8 mouse cellular contexts compared by ENCODE assay signal in the genomic region with DNA sequence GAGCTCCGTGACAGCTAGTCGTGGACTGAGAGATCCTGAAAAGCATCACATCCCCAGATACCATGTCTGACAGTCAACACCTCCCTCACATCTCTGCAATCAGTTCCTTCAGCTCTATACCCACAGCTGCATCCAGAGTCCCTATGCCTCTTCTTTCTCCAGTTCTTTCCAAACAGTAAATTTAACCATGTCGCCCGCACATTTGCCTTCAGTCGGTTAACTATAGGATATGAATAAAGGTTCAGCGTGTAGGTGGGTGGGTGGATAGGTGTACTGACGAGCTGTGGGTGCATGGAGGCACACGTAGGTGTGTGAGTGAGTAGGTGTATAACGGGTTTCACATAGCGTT. TPM values are rescaled to one million over a fixed set of nuclear protein-coding genes. Genes with fewer than 3 reads are reported as not detected.
DNase-seq lines count a peak whose midpoint lies in the region; ATAC-seq and TF ChIP-seq lines count a peak whose summit lies in the region.

No protein-coding gene starts in this region.

- H3K4me2 ChIP-seq in kidney, postnatal 0 days (ENCODE audit: low read length) = peak overlapping the region; percentile 89
- peak overlapping the region; percentile 88 for H3K4me2 ChIP-seq in intestine, embryonic 14.5 days (ENCODE audit: low read length)
- H3K4me2 ChIP-seq in myocyte (ENCODE audit: low read depth) = peak overlapping the region; percentile 99

- TF ChIP-seq CTCF in kidney, postnatal 0 days (IDR thresholded peaks at IDR 0.05; ENCODE audit: low read depth) = no peak

- peak overlapping the region; percentile 87 for H3K9ac ChIP-seq in kidney, postnatal 0 days (ENCODE audit: low read depth, low read length)
- H3K9ac ChIP-seq in intestine, embryonic 14.5 days (ENCODE audit: low read length) = peak overlapping the region; percentile 89

- H3K27me3 ChIP-seq in kidney, postnatal 0 days (ENCODE audit: insufficient read depth, low read length) = no peaks in the 10 kb centered on the region
- peaks cover 30% of the 10 kb centered on the region for H3K27me3 ChIP-seq in embryonic facial prominence, embryonic 10.5 days (replicated peaks; ENCODE audit: low read depth, poor library complexity, severe bottlenecking)
- H3K27me3 ChIP-seq in intestine, embryonic 14.5 days (replicated peaks; ENCODE audit: control insufficient read depth, insufficient read depth, low read length) = no peaks in the 10 kb centered on the region
- H3K27me3 ChIP-seq in myocyte (ENCODE audit: control insufficient read depth, insufficient read depth, insufficient read length) = no peaks in the 10 kb centered on the region

- no peak for DNase-seq in kidney, postnatal 0 days (ENCODE audit: low spot score)
- DNase-seq in kidney, adult 8-10 months = no peak
- no peak for DNase-seq in embryonic facial prominence, embryonic 10.5 days (ENCODE audit: low spot score)
- DNase-seq in intestine, embryonic 14.5 days (ENCODE audit: low spot score) = no peak
- no peak for DNase-seq in right cerebral cortex, postnatal 10 days (ENCODE audit: low spot score in 2 of 2)
- no peak for DNase-seq in urinary bladder, postnatal 36 days (ENCODE audit: low spot score in 2 of 2)

- TF ChIP-seq POLR2A in myocyte (IDR thresholded peaks at IDR 0.05; ENCODE audit: insufficient read length, low read depth) = no peak

- 82% methylated on average over 10 of the region's 10 CpGs for WGBS in kidney, postnatal 0 days
- WGBS in embryonic facial prominence, embryonic 10.5 days = 84% methylated on average over 10 of the region's 10 CpGs
- WGBS in intestine, embryonic 14.5 days = 79% methylated on average over 10 of the region's 10 CpGs

- H3K4me3 ChIP-seq in kidney, postnatal 0 days (replicated peaks; ENCODE audit: low read depth, low read length) = no peak overlapping the region
- peak overlapping the region; percentile 82 for H3K4me3 ChIP-seq in embryonic facial prominence, embryonic 10.5 days
- peak overlapping the region; percentile 67 for H3K4me3 ChIP-seq in intestine, embryonic 14.5 days (ENCODE audit: low read depth, low read length)
- peak overlapping the region; percentile 81 for H3K4me3 ChIP-seq in myocyte

- peaks cover 3% of the 10 kb centered on the region for H3K79me2 ChIP-seq in myocyte (ENCODE audit: control insufficient read depth, insufficient read depth)

- ATAC-seq in kidney, postnatal 0 days (replicated peaks; ENCODE audit: low FRiP score, low read depth) = no peak
- ATAC-seq in intestine, embryonic 14.5 days (replicated peaks; ENCODE audit: low FRiP score, low TSS enrichment, low read depth) = no peak
- ATAC-seq in erythroid progenitor cell, adult 5-6 weeks (replicated peaks; ENCODE audit: low FRiP score, poor library complexity, severe bottlenecking) = no peak

- H3K27ac ChIP-seq in kidney, postnatal 0 days = peak overlapping the region; percentile 82
- peak overlapping the region; percentile 95; the same call in 1 of the 2 replicates for H3K27ac ChIP-seq in embryonic facial prominence, embryonic 10.5 days (replicated peaks)
- peak overlapping the region; percentile 73; the same call in 1 of the 2 replicates for H3K27ac ChIP-seq in intestine, embryonic 14.5 days (ENCODE audit: low read depth)

- H3K9me3 ChIP-seq in kidney, postnatal 0 days (replicated peaks; ENCODE audit: low read length) = no peaks in the 10 kb centered on the region
- no peaks in the 10 kb centered on the region for H3K9me3 ChIP-seq in embryonic facial prominence, embryonic 10.5 days
- no peaks in the 10 kb centered on the region for H3K9me3 ChIP-seq in intestine, embryonic 14.5 days (ENCODE audit: control insufficient read depth, low read length)

- H3K36me3 ChIP-seq in kidney, postnatal 0 days (ENCODE audit: insufficient read depth, low read length) = no peaks in the 10 kb centered on the region
- peaks cover 4% of the 10 kb centered on the region; the same call in 1 of the 2 replicates for H3K36me3 ChIP-seq in embryonic facial prominence, embryonic 10.5 days (replicated peaks)
- no peaks in the 10 kb centered on the region for H3K36me3 ChIP-seq in intestine, embryonic 14.5 days (ENCODE audit: control insufficient read depth, insufficient read depth, low read length)
- no peaks in the 10 kb centered on the region for H3K36me3 ChIP-seq in myocyte (ENCODE audit: control insufficient read depth, insufficient read depth)

- H3ac ChIP-seq in myocyte (ENCODE audit: control insufficient read depth, insufficient read length) = peak overlapping the region; percentile 50

- H3K4me1 ChIP-seq in kidney, postnatal 0 days (replicated peaks; ENCODE audit: insufficient read depth, low read length) = peaks cover 14% of the 10 kb centered on the region
- H3K4me1 ChIP-seq in embryonic facial prominence, embryonic 10.5 days = peaks cover 25% of the 10 kb centered on the region
- peaks cover 14% of the 10 kb centered on the region; the same call in 1 of the 2 replicates for H3K4me1 ChIP-seq in intestine, embryonic 14.5 days (replicated peaks; ENCODE audit: control insufficient read depth, insufficient read depth, low read length)

TF ChIP-seq in myocyte, 11 proteins besides CTCF, POLR2A, EP300 and RAD21:
- no peak for TF ChIP-seq CEBPB (IDR thresholded peaks at IDR 0.05; ENCODE audit: insufficient read depth, poor library complexity, severe bottlenecking)
- no peak for TF ChIP-seq MYOG (IDR thresholded peaks at IDR 0.05; ENCODE audit: control insufficient read depth in 1 of 3, insufficient read depth in 1 of 3, insufficient read length in 2 of 3, low read depth in 2 of 3)
- TF ChIP-seq SRF (IDR thresholded peaks at IDR 0.05; ENCODE audit: control insufficient read depth, insufficient read length, low read depth) = no peak
- no peak for TF ChIP-seq POLR2AphosphoS2 (IDR thresholded peaks at IDR 0.05; ENCODE audit: insufficient read length, low read depth)
- no peak for TF ChIP-seq REST (IDR thresholded peaks at IDR 0.05; ENCODE audit: insufficient read depth, insufficient read length)
- TF ChIP-seq TCF3 (IDR thresholded peaks at IDR 0.05; ENCODE audit: insufficient read length, low read depth) = no peak

RNA-seq across cellular contexts. Expression of gene Zbtb42, which starts 15.5 kb away (rescaled TPM):
- 5.9 and 6.7 TPM in 2 replicates for polyA plus RNA-seq in kidney, postnatal 0 days (2015; fragmentation: Nextera tagmentation; extraction: Ambion mirVana)
- 4.3 and 4.5 TPM in 2 replicates for polyA plus RNA-seq in embryonic facial prominence, embryonic 10.5 days (2016; fragmentation: Nextera tagmentation; extraction: Ambion mirVana)
- polyA plus RNA-seq in intestine, embryonic 14.5 days (2014; fragmentation: Nextera tagmentation; extraction: Ambion mirVana) = 9.4 and 9.8 TPM in 2 replicates
- polyA plus RNA-seq in myocyte (2012; fragmentation: generic; extraction: Trizol) = 4.4 TPM
- total RNA-seq in erythroid progenitor cell, adult 5-6 weeks (2015; ENCODE audit: low replicate concordance) = 10.1 TPM in 1 of 2 replicates, not detected in the other
- 0.39 TPM in 1 of 2 replicates, not detected in the other for total RNA-seq in erythroid progenitor cell, adult 5-6 weeks (2017; ENCODE audit: low replicate concordance)

RNA-seq across cellular contexts. Expression of gene Akt1, which starts 19.4 kb away (rescaled TPM):
- 72.5 and 114 TPM in 2 replicates for polyA plus RNA-seq in kidney, postnatal 0 days (2015; fragmentation: Nextera tagmentation; extraction: Ambion mirVana)
- 47.0 and 53.4 TPM in 2 replicates for polyA plus RNA-seq in embryonic facial prominence, embryonic 10.5 days (2016; fragmentation: Nextera tagmentation; extraction: Ambion mirVana)
- polyA plus RNA-seq in intestine, embryonic 14.5 days (2014; fragmentation: Nextera tagmentation; extraction: Ambion mirVana) = 56.2 and 58.8 TPM in 2 replicates
- polyA plus RNA-seq in myocyte (2012; fragmentation: generic; extraction: Trizol) = 352 TPM
- total RNA-seq in erythroid progenitor cell, adult 5-6 weeks (2015; ENCODE audit: low replicate concordance) = 22.6 and 24.1 TPM in 2 replicates
- 24.5 and 40.9 TPM in 2 replicates for total RNA-seq in erythroid progenitor cell, adult 5-6 weeks (2017; ENCODE audit: low replicate concordance)

RNA-seq across cellular contexts. Expression of gene Cep170b, which starts 26.2 kb away (rescaled TPM):
- polyA plus RNA-seq in kidney, postnatal 0 days (2015; fragmentation: Nextera tagmentation; extraction: Ambion mirVana) = 13.6 and 13.9 TPM in 2 replicates
- 9.7 and 10.6 TPM in 2 replicates for polyA plus RNA-seq in embryonic facial prominence, embryonic 10.5 days (2016; fragmentation: Nextera tagmentation; extraction: Ambion mirVana)
- polyA plus RNA-seq in intestine, embryonic 14.5 days (2014; fragmentation: Nextera tagmentation; extraction: Ambion mirVana) = 15.9 and 18.3 TPM in 2 replicates
- polyA plus RNA-seq in myocyte (2012; fragmentation: generic; extraction: Trizol) = 22.8 TPM
- 1.3 TPM in 1 of 2 replicates, not detected in the other for total RNA-seq in erythroid progenitor cell, adult 5-6 weeks (2015; ENCODE audit: low replicate concordance)
- total RNA-seq in erythroid progenitor cell, adult 5-6 weeks (2017; ENCODE audit: low replicate concordance) = not detected in 2 replicates

RNA-seq across cellular contexts. Expression of gene Siva1, which starts 49.6 kb away (rescaled TPM):
- polyA plus RNA-seq in kidney, postnatal 0 days (2015; fragmentation: Nextera tagmentation; extraction: Ambion mirVana) = 202 and 209 TPM in 2 replicates
- polyA plus RNA-seq in embryonic facial prominence, embryonic 10.5 days (2016; fragmentation: Nextera tagmentation; extraction: Ambion mirVana) = 332 TPM in 2 replicates
- polyA plus RNA-seq in intestine, embryonic 14.5 days (2014; fragmentation: Nextera tagmentation; extraction: Ambion mirVana) = 315 and 324 TPM in 2 replicates
- 85.6 TPM for polyA plus RNA-seq in myocyte (2012; fragmentation: generic; extraction: Trizol)
- total RNA-seq in erythroid progenitor cell, adult 5-6 weeks (2015; ENCODE audit: low replicate concordance) = 62.0 and 125 TPM in 2 replicates
- 136 and 176 TPM in 2 replicates for total RNA-seq in erythroid progenitor cell, adult 5-6 weeks (2017; ENCODE audit: low replicate concordance)
